In the genomic region with DNA sequence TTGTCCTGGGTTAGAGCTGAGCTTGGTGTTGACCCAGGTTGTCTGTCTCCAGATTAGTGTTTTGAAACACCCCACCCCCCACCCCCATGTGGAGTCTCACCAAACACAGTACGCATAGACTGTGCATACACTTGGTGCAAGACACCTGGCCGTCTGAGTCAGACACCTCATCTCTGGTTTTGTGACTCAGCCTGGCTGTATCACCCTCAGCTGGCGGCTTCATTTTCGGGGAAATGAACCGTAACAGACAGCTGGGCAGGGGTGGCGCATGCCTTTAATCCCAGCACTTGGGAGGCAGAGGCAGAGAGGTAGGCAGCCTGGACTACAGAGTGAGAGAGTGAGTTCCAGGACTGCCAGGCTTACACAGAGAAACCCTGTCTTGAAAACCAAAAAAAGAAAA, we compare ENCODE assay signal across 2 mouse cellular contexts.
A peak's percentile ranks its signal among the peaks of the same experiment; 100 is the strongest.
TF ChIP-seq lines count a peak whose summit lies in the region.

No protein-coding gene starts in this region.

TF ChIP-seq in CH12.LX, 34 proteins besides CTCF, POLR2A, EP300 and RAD21:
- peak; percentile 71; the same call in 1 of the 2 replicates for TF ChIP-seq MYC (IDR thresholded peaks at IDR 0.05; ENCODE audit: low read depth, low read length)
- no peak for TF ChIP-seq MAX (IDR thresholded peaks at IDR 0.05; ENCODE audit: low read length)
- peak; percentile 70; the same call in 1 of the 2 replicates for TF ChIP-seq SIN3A (IDR thresholded peaks at IDR 0.05; ENCODE audit: low read length)
- peak; percentile 87 for TF ChIP-seq TCF12 (IDR thresholded peaks at IDR 0.05; ENCODE audit: low read depth, low read length)
- TF ChIP-seq JUN (IDR thresholded peaks at IDR 0.05; ENCODE audit: insufficient read depth, low read depth, low read length), result peak; percentile 14; the same call in 1 of the 2 replicates
- peak; percentile 47; the same call in 1 of the 2 replicates for TF ChIP-seq MEF2A (IDR thresholded peaks at IDR 0.05; ENCODE audit: borderline replicate concordance, low read depth, low read length)
- TF ChIP-seq ETS1 (conservative IDR thresholded peaks at IDR 0.05; ENCODE audit: low read depth, low read length), result peak; percentile 99
- TF ChIP-seq CHD1 (IDR thresholded peaks at IDR 0.05; ENCODE audit: low read depth, low read length), result no peak
- no peak for TF ChIP-seq HCFC1 (IDR thresholded peaks at IDR 0.05; ENCODE audit: low read depth, low read length)
- TF ChIP-seq MXI1 (IDR thresholded peaks at IDR 0.05; ENCODE audit: low read depth, low read length), result peak; percentile 32; the same call in 1 of the 2 replicates
- peak; percentile 54 for TF ChIP-seq BHLHE40 (IDR thresholded peaks at IDR 0.05; ENCODE audit: low read depth, low read length)
- peak; percentile 26; the same call in 1 of the 2 replicates for TF ChIP-seq NRF1 (IDR thresholded peaks at IDR 0.05; ENCODE audit: low read depth, low read length)

TF ChIP-seq in myocyte, 11 proteins besides CTCF, POLR2A, EP300 and RAD21:
- TF ChIP-seq SRF (IDR thresholded peaks at IDR 0.05; ENCODE audit: control insufficient read depth, insufficient read length, low read depth) (no peak), E2F4 (IDR thresholded peaks at IDR 0.05; ENCODE audit: insufficient read depth) (no peak), MAX (IDR thresholded peaks at IDR 0.05; ENCODE audit: low read depth) (no peak), REST (IDR thresholded peaks at IDR 0.05; ENCODE audit: insufficient read depth, insufficient read length) (no peak), TCF3 (IDR thresholded peaks at IDR 0.05; ENCODE audit: insufficient read length, low read depth) (peak; percentile 11), CEBPB (IDR thresholded peaks at IDR 0.05; ENCODE audit: insufficient read depth, poor library complexity, severe bottlenecking) (no peak), POLR2AphosphoS2 (IDR thresholded peaks at IDR 0.05; ENCODE audit: insufficient read length, low read depth) (no peak), TCF12 (IDR thresholded peaks at IDR 0.05; ENCODE audit: insufficient read depth, poor library complexity, severe bottlenecking) (peak; percentile 14), USF1 (IDR thresholded peaks at IDR 0.05; ENCODE audit: low read depth) (no peak), MYOD1 (IDR thresholded peaks at IDR 0.05; ENCODE audit: control insufficient read depth in 1 of 3, insufficient read length in 2 of 3, low read depth in 2 of 3) (peak in 2 of 3 experiments; percentile 74 to 81), MYOG (IDR thresholded peaks at IDR 0.05; ENCODE audit: control insufficient read depth in 1 of 3, insufficient read depth in 1 of 3, insufficient read length in 2 of 3, low read depth in 2 of 3) (peak in 1 of 3 experiments; percentile 83)
